Mouse (Mus musculus): ENCODE data around the gene Tnnt3. TPM values are rescaled to one million over a fixed set of nuclear protein-coding genes. Genes with fewer than 3 reads are reported as not detected.

Gene Tnnt3
- polyA plus RNA-seq (2015; fragmentation: Nextera tagmentation; extraction: Ambion mirVana): 0.28 and 0.77 TPM in 2 replicates

DNA sequence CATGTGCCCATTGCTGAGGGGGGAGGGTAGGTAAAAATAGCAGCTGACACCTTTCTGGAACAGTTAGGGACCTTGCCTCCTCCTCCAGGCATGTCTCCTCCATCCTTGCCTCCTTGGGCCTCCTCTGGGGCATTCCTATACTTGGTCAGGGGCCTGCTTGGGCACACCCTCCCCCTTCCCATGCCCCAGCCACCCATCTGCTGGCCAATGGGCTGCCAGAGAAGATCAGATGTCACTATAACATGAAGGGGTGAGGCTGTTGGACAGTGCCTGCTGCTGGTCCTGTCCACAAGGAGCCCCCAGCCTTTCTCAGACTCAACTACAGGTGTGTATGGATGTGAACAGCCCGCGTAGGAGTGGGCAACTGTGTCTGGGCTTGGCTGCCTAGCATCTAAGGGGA lies at the start of gene Tnnt3:
Gene Tnnt3 (plus strand): TSS at position 262 of the 400 bp plus-strand sequence.
- 92% methylated on average over 2 of the region's 2 CpGs for WGBS
- Histone ChIP-seq H3K27me3 (0 out of 2 replicates have a peak, but pooled peaks cover 3% of the 10 kb centered on the region), H3K4me1 (no peaks in the 10 kb centered on the region), H3K9ac (no peak within 1 kb of the TSS), H3K27ac (no peak within 1 kb of the TSS), H3K4me3 (no peak within 1 kb of the TSS), H3K4me2 (no peak within 1 kb of the TSS), H3K36me3 (ENCODE audit: poor library complexity, severe bottlenecking) (no peaks in the 10 kb centered on the region), H3K9me3 (replicated peaks) (no peaks in the 10 kb centered on the region)
- no peak for ATAC-seq

- Histone ChIP-seq H3K27me3 (no peaks in the 10 kb centered on the region), H3K9ac (no peak overlapping the region), H3K4me2 (no peak overlapping the region), H3K4me1 (no peaks in the 10 kb centered on the region), H3K4me3 (no peak overlapping the region), H3K36me3 (ENCODE audit: poor library complexity, severe bottlenecking) (no peaks in the 10 kb centered on the region), H3K27ac (no peak overlapping the region), H3K9me3 (replicated peaks) (no peaks in the 10 kb centered on the region)
- no peak for ATAC-seq
- 75% methylated on average over 6 of the region's 6 CpGs for WGBS
Observed at GRCm38 (mm10) chr7:142449038-142449617, 49.5 kb upstream of the Tnnt3 start.

- H3K9me3 ChIP-seq (replicated peaks): no peaks in the 10 kb centered on the region
- H3K4me2 ChIP-seq: no peak overlapping the region
- H3K27me3 ChIP-seq: no peaks in the 10 kb centered on the region
- no peak for ATAC-seq
- no peaks in the 10 kb centered on the region for H3K36me3 ChIP-seq (ENCODE audit: poor library complexity, severe bottlenecking)
- 17% methylated on average over 1 of the region's 1 CpGs for WGBS
- H3K9ac ChIP-seq: no peak overlapping the region
- H3K4me1 ChIP-seq: peaks cover 22% of the 10 kb centered on the region
- no peak overlapping the region for H3K27ac ChIP-seq
- no peak overlapping the region for H3K4me3 ChIP-seq
Observed at GRCm38 (mm10) chr7:142454706-142455105, 43.9 kb upstream of the Tnnt3 start.

DNA sequence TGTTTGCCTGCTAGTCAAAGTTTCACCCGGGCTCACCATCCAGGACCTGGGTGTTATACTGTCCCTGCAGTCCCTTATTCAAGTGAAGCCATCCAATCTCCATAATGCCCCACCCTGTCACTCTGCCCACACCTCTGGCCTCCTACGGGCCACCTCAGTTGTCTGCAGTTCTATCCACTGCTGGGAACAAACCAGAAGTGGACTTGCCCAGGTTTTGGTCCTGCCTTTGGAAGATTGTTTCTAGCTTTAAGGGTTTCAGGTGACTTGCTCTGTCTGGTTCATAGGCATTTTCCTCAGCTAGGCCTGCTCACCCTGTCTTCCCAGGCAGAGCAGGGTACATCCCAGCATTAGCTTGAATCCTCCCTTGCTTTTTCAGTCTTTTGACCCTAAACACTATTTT lies 43.4 kb upstream of the Tnnt3 start:
- Histone ChIP-seq H3K4me1 (peaks cover 22% of the 10 kb centered on the region), H3K9ac (no peak overlapping the region), H3K36me3 (ENCODE audit: poor library complexity, severe bottlenecking) (no peaks in the 10 kb centered on the region), H3K27ac (no peak overlapping the region), H3K4me3 (no peak overlapping the region), H3K4me2 (no peak overlapping the region), H3K9me3 (replicated peaks) (no peaks in the 10 kb centered on the region), H3K27me3 (no peaks in the 10 kb centered on the region)
- ATAC-seq: no peak
- WGBS: 53% methylated on average over 2 of the region's 2 CpGs

- 81% methylated on average over 3 of the region's 3 CpGs for WGBS
- Histone ChIP-seq H3K4me1 (peaks cover 22% of the 10 kb centered on the region), H3K27ac (peak overlapping the region; percentile 57), H3K4me3 (no peak overlapping the region), H3K36me3 (ENCODE audit: poor library complexity, severe bottlenecking) (no peaks in the 10 kb centered on the region), H3K9ac (no peak overlapping the region), H3K27me3 (no peaks in the 10 kb centered on the region), H3K4me2 (no peak overlapping the region), H3K9me3 (replicated peaks) (no peaks in the 10 kb centered on the region)
- ATAC-seq: peak; percentile 4; the same call in 1 of the 2 replicates
Observed at GRCm38 (mm10) chr7:142456806-142457205, 41.8 kb upstream of the Tnnt3 start.

- peaks cover 22% of the 10 kb centered on the region for H3K4me1 ChIP-seq
- H3K4me3 ChIP-seq: no peak overlapping the region
- ATAC-seq: peak; percentile 79
- H3K27ac ChIP-seq: peak overlapping the region; percentile 60
- no peaks in the 10 kb centered on the region for H3K36me3 ChIP-seq (ENCODE audit: poor library complexity, severe bottlenecking)
- 16% methylated on average over 3 of the region's 3 CpGs for WGBS
- no peaks in the 10 kb centered on the region for H3K9me3 ChIP-seq (replicated peaks)
- H3K4me2 ChIP-seq: no peak overlapping the region
- no peak overlapping the region for H3K9ac ChIP-seq
- no peaks in the 10 kb centered on the region for H3K27me3 ChIP-seq
Observed at GRCm38 (mm10) chr7:142457227-142457811, 41.3 kb upstream of the Tnnt3 start.

DNA sequence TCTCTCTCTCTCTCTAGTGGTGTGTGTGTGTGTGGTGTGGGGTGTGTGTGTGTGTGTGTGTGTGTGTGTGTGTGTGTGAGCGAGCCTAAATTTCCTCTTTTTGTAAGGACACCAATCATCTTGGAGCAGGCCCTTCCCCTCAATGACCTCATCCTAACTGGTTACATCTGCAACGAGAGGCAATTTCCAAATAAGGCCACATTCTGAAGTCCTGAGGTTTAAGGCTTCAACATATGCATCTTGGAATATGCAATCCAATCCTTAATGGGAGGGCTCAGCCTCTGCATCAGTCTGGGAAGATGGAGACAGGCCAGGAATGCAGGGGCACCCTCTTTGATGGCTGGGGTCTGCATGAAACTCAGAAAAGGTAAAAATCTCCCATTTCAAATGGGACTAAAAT lies 40.6 kb upstream of the Tnnt3 start:
- peaks cover 22% of the 10 kb centered on the region for H3K4me1 ChIP-seq
- WGBS: 30% methylated on average over 2 of the region's 2 CpGs
- H3K36me3 ChIP-seq (ENCODE audit: poor library complexity, severe bottlenecking): no peaks in the 10 kb centered on the region
- H3K9ac ChIP-seq: no peak overlapping the region
- no peak overlapping the region for H3K4me3 ChIP-seq
- no peak for ATAC-seq
- H3K27ac ChIP-seq: peak overlapping the region; percentile 60
- H3K27me3 ChIP-seq: no peaks in the 10 kb centered on the region
- H3K9me3 ChIP-seq (replicated peaks): no peaks in the 10 kb centered on the region
- H3K4me2 ChIP-seq: no peak overlapping the region

DNA sequence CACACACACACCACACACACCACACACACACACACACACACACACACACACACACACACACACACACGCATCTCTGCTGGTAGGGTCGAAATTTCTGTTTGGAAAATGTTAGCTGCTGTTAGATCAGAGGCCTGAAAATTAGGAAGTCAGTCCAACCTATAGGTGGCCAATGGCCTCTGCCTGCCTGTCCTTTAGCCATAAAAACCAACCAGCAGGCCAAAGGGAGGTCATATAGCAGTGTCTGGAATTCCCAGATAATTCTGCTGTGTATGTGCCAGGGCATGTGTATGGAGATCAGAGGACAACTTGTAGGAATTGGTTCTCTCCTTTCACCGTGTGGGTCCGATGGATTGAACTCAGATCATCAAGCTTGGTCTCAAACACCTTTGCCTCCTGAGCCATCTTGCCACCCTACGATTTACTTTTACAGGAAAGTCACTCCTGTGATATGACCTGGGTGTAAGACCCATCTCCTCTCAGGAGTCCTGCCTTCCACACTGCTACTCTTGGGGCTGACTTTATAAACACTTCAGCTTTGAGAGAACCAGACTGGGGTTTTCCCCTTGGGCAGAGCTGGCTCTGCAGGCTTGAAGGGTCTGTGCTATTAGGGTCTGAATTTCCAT lies 39.8 kb upstream of the Tnnt3 start:
- H3K4me1 ChIP-seq: peaks cover 22% of the 10 kb centered on the region
- 90% methylated on average over 5 of the region's 5 CpGs for WGBS
- no peaks in the 10 kb centered on the region for H3K27me3 ChIP-seq
- H3K27ac ChIP-seq: no peak overlapping the region
- H3K4me2 ChIP-seq: no peak overlapping the region
- ATAC-seq: no peak
- no peaks in the 10 kb centered on the region for H3K36me3 ChIP-seq (ENCODE audit: poor library complexity, severe bottlenecking)
- no peak overlapping the region for H3K4me3 ChIP-seq
- no peaks in the 10 kb centered on the region for H3K9me3 ChIP-seq (replicated peaks)
- H3K9ac ChIP-seq: no peak overlapping the region

- Histone ChIP-seq H3K4me3 (no peak overlapping the region), H3K4me2 (no peak overlapping the region), H3K9ac (no peak overlapping the region), H3K27me3 (no peaks in the 10 kb centered on the region), H3K36me3 (ENCODE audit: poor library complexity, severe bottlenecking) (no peaks in the 10 kb centered on the region), H3K27ac (no peak overlapping the region), H3K9me3 (replicated peaks) (no peaks in the 10 kb centered on the region), H3K4me1 (peaks cover 22% of the 10 kb centered on the region)
- WGBS: 89% methylated on average over 2 of the region's 2 CpGs
- no peak for ATAC-seq
Observed at GRCm38 (mm10) chr7:142459299-142459691, 39.3 kb upstream of the Tnnt3 start.

DNA sequence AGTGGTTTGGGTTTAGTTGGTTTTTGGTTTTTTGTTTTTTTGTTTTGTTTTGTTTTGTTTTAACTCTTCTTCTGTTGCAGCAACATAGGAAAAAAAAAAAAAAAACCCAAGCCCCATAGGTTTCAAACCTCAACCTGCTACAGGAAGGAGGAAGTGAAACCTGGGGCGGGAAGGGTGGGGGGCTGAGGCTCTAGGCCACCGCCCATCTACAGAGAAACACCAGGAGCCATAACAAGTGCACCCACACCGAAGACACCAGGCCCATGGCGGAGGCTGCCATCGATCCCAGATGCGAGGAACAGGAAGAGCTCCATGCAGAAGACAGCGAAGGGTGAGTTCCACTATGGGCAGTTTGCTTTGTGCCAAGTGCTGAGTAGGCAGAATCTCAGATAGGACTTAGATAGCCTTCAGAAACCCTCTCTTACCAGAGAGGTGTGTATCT lies 38.0 kb upstream of the Tnnt3 start, which contains the start of gene Lsp1:
Gene Lsp1 (plus strand): TSS at position 174 of the 442 bp plus-strand sequence.
- Histone ChIP-seq H3K27me3 (no peaks in the 10 kb centered on the region), H3K9me3 (replicated peaks) (no peaks in the 10 kb centered on the region), H3K27ac (no peak within 1 kb of the TSS), H3K4me3 (no peak within 1 kb of the TSS), H3K9ac (no peak within 1 kb of the TSS), H3K4me2 (no peak within 1 kb of the TSS), H3K4me1 (peaks cover 19% of the 10 kb centered on the region), H3K36me3 (ENCODE audit: poor library complexity, severe bottlenecking) (no peaks in the 10 kb centered on the region)
- no peak for ATAC-seq
- 97% methylated on average over 7 of the region's 7 CpGs for WGBS

GRCm38 (mm10) chr7:142461446-142461845 lies 37.2 kb upstream of the Tnnt3 start:
- Histone ChIP-seq H3K27me3 (no peaks in the 10 kb centered on the region), H3K9ac (no peak overlapping the region), H3K4me1 (peaks cover 18% of the 10 kb centered on the region), H3K4me3 (no peak overlapping the region), H3K9me3 (replicated peaks) (no peaks in the 10 kb centered on the region), H3K36me3 (ENCODE audit: poor library complexity, severe bottlenecking) (no peaks in the 10 kb centered on the region), H3K4me2 (no peak overlapping the region), H3K27ac (no peak overlapping the region)
- ATAC-seq: no peak
- 90% methylated on average over 2 of the region's 2 CpGs for WGBS

GRCm38 (mm10) chr7:142462190-142462589 lies 36.4 kb upstream of the Tnnt3 start:
- 90% methylated on average over 6 of the region's 6 CpGs for WGBS
- H3K4me3 ChIP-seq: no peak overlapping the region
- no peak overlapping the region for H3K9ac ChIP-seq
- no peaks in the 10 kb centered on the region for H3K36me3 ChIP-seq (ENCODE audit: poor library complexity, severe bottlenecking)
- no peaks in the 10 kb centered on the region for H3K9me3 ChIP-seq (replicated peaks)
- H3K4me1 ChIP-seq: peaks cover 11% of the 10 kb centered on the region
- H3K27me3 ChIP-seq: no peaks in the 10 kb centered on the region
- H3K27ac ChIP-seq: no peak overlapping the region
- H3K4me2 ChIP-seq: no peak overlapping the region
- ATAC-seq: no peak

Data from forebrain, embryonic 13.5 days (tissue).